Mouse (Mus musculus) CH12.LX (cell line): Measurements from ENCODE around the gene Atpaf1. TPM values are rescaled to one million over a fixed set of nuclear protein-coding genes. Genes with fewer than 3 reads are reported as not detected.

Source experiments
- DNase-seq: peaks from one replicate; pipeline ENCODE4 v3.0.0-alpha.2; 2013; ENCODE audit errors: extremely low read depth
- H3K27ac ChIP-seq: 2 replicates; pipeline ENCODE4 v1.5.1; 2012; ENCODE audit warnings: low read depth, mild to moderate bottlenecking, control low read depth, moderate library complexity; ENCODE audit not compliant: insufficient read depth
- H3K27me3 ChIP-seq: replicated peaks from 2 replicates; pipeline ENCODE3; 2012; ENCODE audit warnings: inconsistent platforms
- H3K36me3 ChIP-seq, 2 experiments: replicated peaks in 1 of 2; 2 replicates each; pipeline versions ENCODE3 to v1.6.1; 2012; ENCODE audit warnings: inconsistent platforms in 1 of 2, low read length in 1 of 2, mild to moderate bottlenecking in 1 of 2, mixed read lengths in 1 of 2, moderate library complexity in 1 of 2; ENCODE audit not compliant: control insufficient read depth in 1 of 2, insufficient read depth in 1 of 2
- H3K4me1 ChIP-seq, 2 experiments: 2 replicates each; pipeline ENCODE4 v1.6.1; 2012; ENCODE audit warnings: inconsistent platforms in 1 of 2, moderate library complexity in 1 of 2; ENCODE audit not compliant: insufficient read depth in 2 of 2, control insufficient read depth in 1 of 2
- H3K4me2 ChIP-seq: 2 replicates; pipeline ENCODE4 v1.6.1; 2012; ENCODE audit warnings: low read depth, mild to moderate bottlenecking, control low read depth; ENCODE audit not compliant: poor library complexity, insufficient read depth, severe bottlenecking
- H3K4me3 ChIP-seq, 3 experiments: fragments of 150-350 bp in 1 of 3; sonication (generic) in 1 of 3; replicated peaks in 1 of 3; 2 replicates each; pipeline versions ENCODE3 to v1.5.1; 2011 to 2012; ENCODE audit warnings: low read depth in 2 of 3, low read length in 2 of 3, mild to moderate bottlenecking in 2 of 3, moderate library complexity in 2 of 3, control low read depth in 1 of 3, improper control_type of control experiment in 1 of 3, inconsistent platforms in 1 of 3, mixed read lengths in 1 of 3; ENCODE audit not compliant: poor library complexity in 1 of 3
- H3K79me2 ChIP-seq: replicated peaks from 2 replicates; pipeline ENCODE4 v1.6.1; 2012; ENCODE audit warnings: mild to moderate bottlenecking, moderate library complexity; ENCODE audit not compliant: control insufficient read depth, poor library complexity, insufficient read depth, severe bottlenecking; ENCODE audit errors: extremely low read depth
- H3K9ac ChIP-seq: 2 replicates; pipeline ENCODE4 v1.6.1; 2012; ENCODE audit warnings: low read depth, mild to moderate bottlenecking, control low read depth, moderate library complexity; ENCODE audit not compliant: insufficient read depth
- H3K9me3 ChIP-seq: replicated peaks from 2 replicates; pipeline ENCODE3; 2012; ENCODE audit warnings: low read length, inconsistent platforms, mixed read lengths
- BHLHE40 ChIP-seq: IDR thresholded peaks from 2 replicates; pipeline ENCODE4 v1.6.1; 2011; ENCODE audit warnings: mild to moderate bottlenecking, low read depth, low read length, improper control_type of control experiment
- CHD1 ChIP-seq: IDR thresholded peaks from 2 replicates; pipeline ENCODE4 v1.6.1; 2012; ENCODE audit warnings: low read depth, low read length, improper control_type of control experiment, inconsistent platforms
- CHD2 ChIP-seq: IDR thresholded peaks from 2 replicates; pipeline ENCODE4 v1.6.1; 2011; ENCODE audit warnings: low read length, improper control_type of control experiment
- EP300 ChIP-seq: IDR thresholded peaks from 2 replicates; pipeline ENCODE4 v1.6.1; 2011; ENCODE audit warnings: low read length, improper control_type of control experiment
- HCFC1 ChIP-seq: IDR thresholded peaks from 2 replicates; pipeline ENCODE4 v1.6.1; 2012; ENCODE audit warnings: low read depth, mild to moderate bottlenecking, inconsistent platforms, low read length, improper control_type of control experiment
- IRF4 ChIP-seq: IDR thresholded peaks from 2 replicates; pipeline ENCODE4 v1.6.1; 2014; ENCODE audit warnings: low read depth, mild to moderate bottlenecking, inconsistent platforms, low read length, improper control_type of control experiment
- KAT2A ChIP-seq: IDR thresholded peaks from 2 replicates; pipeline ENCODE4 v1.6.1; 2012; ENCODE audit warnings: low read length, improper control_type of control experiment, inconsistent platforms; ENCODE audit not compliant: insufficient replicate concordance
- MAFK ChIP-seq: IDR thresholded peaks from 2 replicates; pipeline ENCODE4 v1.6.1; 2011; ENCODE audit warnings: low read length, improper control_type of control experiment; ENCODE audit not compliant: insufficient replicate concordance
- MEF2A ChIP-seq: IDR thresholded peaks from 2 replicates; pipeline ENCODE4 v1.6.1; 2014; ENCODE audit warnings: low read depth, mild to moderate bottlenecking, inconsistent platforms, low read length, improper control_type of control experiment, borderline replicate concordance
- MXI1 ChIP-seq: IDR thresholded peaks from 2 replicates; pipeline ENCODE4 v1.6.1; 2011; ENCODE audit warnings: mild to moderate bottlenecking, low read depth, low read length, improper control_type of control experiment
- POLR2A ChIP-seq: IDR thresholded peaks from 2 replicates; pipeline ENCODE4 v1.6.1; 2011; ENCODE audit warnings: low read depth, mild to moderate bottlenecking, improper control_type of control experiment, low read length
- POLR2AphosphoS2 ChIP-seq: IDR thresholded peaks from 2 replicates; pipeline ENCODE4 v1.6.1; 2011; ENCODE audit warnings: low read depth, low read length, improper control_type of control experiment
- SMC3 ChIP-seq: IDR thresholded peaks from 2 replicates; pipeline ENCODE4 v1.6.1; 2011; ENCODE audit warnings: low read depth, low read length, improper control_type of control experiment
- USF2 ChIP-seq: conservative IDR thresholded peaks from 2 replicates; pipeline ENCODE4 v1.6.1; 2011; ENCODE audit warnings: low read depth, low read length, improper control_type of control experiment
- ZMIZ1 ChIP-seq: IDR thresholded peaks from 2 replicates; pipeline ENCODE4 v1.6.1; 2012; ENCODE audit warnings: low read depth, mild to moderate bottlenecking, inconsistent platforms, low read length, improper control_type of control experiment
- ZNF384 ChIP-seq: IDR thresholded peaks from 2 replicates; pipeline ENCODE4 v1.6.1; 2012; ENCODE audit warnings: low read depth, low read length, improper control_type of control experiment, inconsistent platforms
- dilution Hi-C: fragments of 300-500 bp; cut with MboI; formaldehyde crosslinking; loops from 2 replicates; pipeline ENCODE4 v1.14.3; 2020; ENCODE audit warnings: low sequenced_read_pairs; ENCODE audit not compliant: extremely low pct_unique_long_range_greater_than_20kb, extremely low pct_ligation_motif_present
- in situ Hi-C: fragments of 300-500 bp; cut with MboI; formaldehyde crosslinking; loops from 3 replicates; pipeline ENCODE4 v1.14.3; 2019; ENCODE audit warnings: low sequenced_read_pairs, low pct_ligation_motif_present, low pct_unique_long_range_greater_than_20kb, mixed read lengths
- polyA plus RNA-seq: library from polyadenylated mRNA; unstranded; fragments of >175 nt; gene quantifications from 2 replicates; pipeline ENCODE4 v1.2.1, GENCODE M21; 2012; ENCODE audit warnings: low read depth; ENCODE audit not compliant: insufficient read length
- total RNA-seq, 2 experiments: library from RNA; depleted of rRNA; stranded (reverse); fragments of 300-350 nt in 1 of 2; fragments of >200 nt in 1 of 2; gene quantifications; 2 replicates each; pipeline ENCODE4 v1.2.3; 2012 to 2014

Gene Atpaf1
- total and polyA plus RNA-seq, 3 experiments, result 24.3 to 36.3 (median 27.7) TPM

- Histone ChIP-seq H3K79me2 (0 out of 2 replicates have a peak, but pooled peaks cover 2% of the 10 kb centered on the region), H3K27me3 (no peaks in the 10 kb centered on the region), H3K4me1 (peaks cover 0 to 12% of the 10 kb centered on the region in 2 experiments; a peak in 2 of 4 replicates), H3K36me3 (peaks cover 48 to 85% of the 10 kb centered on the region in 2 experiments), H3K4me3 (no peak overlapping the region), H3K9me3 (no peaks in the 10 kb centered on the region), H3K4me2 (no peak overlapping the region), H3K27ac (no peak overlapping the region), H3K9ac (no peak overlapping the region)
- in situ Hi-C loops (loop anchor here (10.0 kb wide), 1 partner anchor 75 kb away; the partner anchor contains the start of gene Mob3c), dilution Hi-C loops (no loop called here)
- TF ChIP-seq POLR2AphosphoS2, result no peak
- no peak for TF ChIP-seq KAT2A
- no peak for TF ChIP-seq USF2
- no peak for TF ChIP-seq CHD2
- no peak for TF ChIP-seq ZMIZ1
- no peak for TF ChIP-seq EP300
- no peak for TF ChIP-seq MEF2A
- TF ChIP-seq IRF4, result no peak
- no peak for TF ChIP-seq MAFK
- no peak for TF ChIP-seq ZNF384
- TF ChIP-seq SMC3, result no peak
- no peak for TF ChIP-seq CHD1
- no peak for TF ChIP-seq POLR2A
- TF ChIP-seq BHLHE40, result no peak
- no peak for TF ChIP-seq MXI1
- TF ChIP-seq HCFC1, result no peak
- no peak for DNase-seq
Measured at GRCm38 (mm10) chr4:115749336-115749735, 35.3 kb upstream of the Atpaf1 start.

- TF ChIP-seq MXI1 (no peak), SMC3 (no peak), KAT2A (no peak), POLR2AphosphoS2 (no peak)
- TF ChIP-seq, all 38 proteins: peak for 0
- Histone ChIP-seq H3K4me2 (no peak overlapping the region), H3K9me3 (no peaks in the 10 kb centered on the region), H3K27me3 (no peaks in the 10 kb centered on the region), H3K27ac (no peak overlapping the region), H3K36me3 (peaks cover 41 to 84% of the 10 kb centered on the region in 2 experiments), H3K9ac (no peak overlapping the region), H3K79me2 (no peaks in the 10 kb centered on the region), H3K4me3 (no peak overlapping the region), H3K4me1 (no peaks in the 10 kb centered on the region)
- in situ Hi-C loops (no loop called here), dilution Hi-C loops (no loop called here)
- DNase-seq, result no peak
Measured at GRCm38 (mm10) chr4:115754101-115754500, 30.5 kb upstream of the Atpaf1 start.
